Mouse (Mus musculus) spleen, adult 2 months (tissue): ENCODE results near the gene Gpr39.

Experiments
- CTCF ChIP-seq: fragments of 200-500 bp; IDR thresholded peaks from 2 replicates; pipeline ENCODE4 v1.5.1; 2011; ENCODE audit warnings: mild to moderate bottlenecking, inconsistent platforms; ENCODE audit not compliant: insufficient read depth, insufficient read length, insufficient replicate concordance; ENCODE audit errors: extremely low read depth
- POLR2A ChIP-seq: fragments of 200-500 bp; IDR thresholded peaks from 2 replicates; pipeline ENCODE4 v1.6.1; 2011; ENCODE audit warnings: low read depth, low read length, inconsistent platforms

GRCm38 (mm10) chr1:125911901-125912445, 235.2 kb downstream of the Gpr39 start:
- no peak for TF ChIP-seq POLR2A
- TF ChIP-seq CTCF: no peak
